Mouse (Mus musculus) midbrain, embryonic 11.5 days (tissue): ENCODE results near the gene Trub2. TPM values are rescaled to one million over a fixed set of nuclear protein-coding genes. Genes with fewer than 3 reads are reported as not detected.
A peak's percentile ranks its signal among the peaks of the same experiment; 100 is the strongest.

ENCODE experiments used
- ATAC-seq: fragments of 200-750 bp; cut with Nextera tagmentation; 2 replicates; pipeline ENCODE4 v1.8.0; 2017; ENCODE audit warnings: moderate TSS enrichment, moderate library complexity; ENCODE audit not compliant: low FRiP score
- DNase-seq: peaks from one replicate; pipeline ENCODE4 v3.0.0; 2015; ENCODE audit warnings: low spot score; ENCODE audit errors: missing footprints
- H3K27ac ChIP-seq: fragments of 300-500 bp; sonication (generic); 2 replicates; pipeline ENCODE4 v1.5.1; 2014; ENCODE audit warnings: low read depth, low read length
- H3K27me3 ChIP-seq: fragments of 300-500 bp; sonication (generic); 2 replicates; pipeline ENCODE4 v1.6.1; 2014; ENCODE audit warnings: mild to moderate bottlenecking, low read length, moderate library complexity, mixed read lengths; ENCODE audit not compliant: control insufficient read depth, insufficient read depth
- H3K36me3 ChIP-seq: fragments of 300-500 bp; sonication (generic); 2 replicates; pipeline ENCODE4 v1.6.1; 2014; ENCODE audit warnings: mild to moderate bottlenecking, low read length, moderate library complexity, mixed read lengths; ENCODE audit not compliant: control insufficient read depth, insufficient read depth
- H3K4me1 ChIP-seq: fragments of 300-500 bp; sonication (generic); 2 replicates; pipeline ENCODE4 v1.6.1; 2014; ENCODE audit warnings: low read length; ENCODE audit not compliant: control insufficient read depth, insufficient read depth
- H3K4me2 ChIP-seq: fragments of 300-500 bp; sonication (generic); 2 replicates; pipeline ENCODE4 v1.6.1; 2014; ENCODE audit warnings: mild to moderate bottlenecking, moderate library complexity
- H3K4me3 ChIP-seq: fragments of 300-500 bp; sonication (generic); 2 replicates; pipeline ENCODE4 v1.5.1; 2014; ENCODE audit warnings: low read depth, low read length
- H3K9ac ChIP-seq: fragments of 300-500 bp; sonication (generic); 2 replicates; pipeline ENCODE4 v1.6.1; 2014; ENCODE audit warnings: low read length
- H3K9me3 ChIP-seq: fragments of 300-500 bp; sonication (generic); 2 replicates; pipeline ENCODE4 v1.6.1; 2016; ENCODE audit warnings: low read length; ENCODE audit not compliant: control insufficient read depth
- WGBS: fragments of 180-500 bp; shearing (Covaris S2); extraction: QIAGEN DNeasy Blood & Tissue Kit; methylation state at CpG from one replicate; pipeline ENCODE4 v1.1.7; 2014; 5-methylcytosine and 5-hydroxymethylcytosine counted together
- polyA plus RNA-seq: library from polyadenylated mRNA; unstranded; fragments of >200 nt; fragmentation: Nextera tagmentation; extraction: Ambion mirVana; gene quantifications from 2 replicates; pipeline ENCODE4 v1.2.1, GENCODE M21; 2014

Trub2 gene
- polyA plus RNA-seq, result 25.9 and 29.1 TPM in 2 replicates

DNA sequence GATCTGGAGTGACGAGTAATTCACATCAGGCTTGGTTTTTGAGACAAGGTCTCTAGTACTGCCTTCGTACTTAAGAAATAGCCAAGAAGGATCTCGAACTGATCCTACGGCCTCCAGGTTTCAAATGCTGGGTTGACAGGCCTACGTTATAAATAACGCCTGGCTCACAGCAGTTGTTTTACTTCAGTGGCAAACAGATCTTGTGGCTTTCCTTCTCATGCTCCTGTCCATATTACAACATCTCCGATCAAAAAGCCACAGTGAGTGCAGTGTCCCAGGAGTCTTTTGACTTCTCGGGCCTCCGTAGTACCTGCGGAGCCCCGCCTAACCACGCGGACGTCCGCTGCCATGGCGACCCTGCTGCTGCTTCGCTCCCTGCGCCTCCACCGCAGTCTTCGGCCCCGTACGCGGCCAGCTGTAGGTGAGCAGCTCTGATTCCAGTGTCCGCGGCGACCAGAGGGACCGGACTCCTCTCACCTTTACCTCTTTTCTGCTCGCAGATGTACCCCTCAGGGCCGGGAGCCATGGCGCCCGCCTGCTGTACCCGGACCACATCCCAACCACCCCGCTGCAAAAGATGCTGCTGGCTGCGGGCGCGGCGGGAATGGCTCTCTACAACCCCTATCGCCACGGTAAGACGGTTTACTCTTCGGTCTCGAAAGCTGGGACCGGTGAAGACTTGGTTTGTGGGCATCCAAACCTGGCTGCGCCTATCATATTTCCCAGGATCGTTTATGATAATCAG is at the start of gene Trub2:
Trub2 (minus strand) TSS at position 566 of the 745 bp plus-strand sequence.
- Histone ChIP-seq H3K36me3 (peaks cover 12% of the 10 kb centered on the region; the same call in 1 of the 2 replicates), H3K4me1 (peaks cover 11% of the 10 kb centered on the region), H3K27ac (no peak within 1 kb of the TSS), H3K4me3 (peak within 1 kb of the TSS; percentile 53), H3K9me3 (no peaks in the 10 kb centered on the region), H3K4me2 (peak within 1 kb of the TSS; percentile 66), H3K27me3 (no peaks in the 10 kb centered on the region), H3K9ac (peak within 1 kb of the TSS; percentile 73)
- DNase-seq (peak; percentile 97), ATAC-seq (peak; percentile 82)
- WGBS, result under 1% methylated on average over 45 of the region's 45 CpGs

DNA sequence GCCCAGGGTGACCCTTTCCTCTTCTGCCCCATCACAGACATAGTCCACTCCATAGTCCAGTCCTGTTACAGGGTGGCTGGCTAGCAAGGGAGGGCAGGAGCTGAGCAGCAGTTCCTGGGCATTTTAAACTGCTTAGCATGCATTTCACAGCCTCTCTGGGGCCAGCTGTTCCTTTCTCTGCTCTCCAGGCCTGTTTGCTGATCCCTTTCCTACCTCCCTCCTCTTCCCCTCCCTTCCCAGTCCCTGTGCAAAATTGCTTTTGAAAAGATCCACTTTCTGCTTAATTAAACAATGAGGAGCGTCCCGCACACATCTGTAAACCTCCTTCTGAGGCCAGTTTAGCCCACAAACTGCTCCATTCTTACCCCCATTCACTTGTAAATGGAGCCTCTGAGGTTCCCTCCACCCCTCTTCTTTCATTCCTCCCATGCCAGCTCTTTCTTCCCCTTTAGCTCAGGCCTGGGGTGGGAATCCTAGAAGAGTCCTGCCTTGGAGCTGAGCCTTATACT is 47.1 kb upstream of the Trub2 start:
- WGBS, result 12% methylated on average over 2 of the region's 2 CpGs

DNA sequence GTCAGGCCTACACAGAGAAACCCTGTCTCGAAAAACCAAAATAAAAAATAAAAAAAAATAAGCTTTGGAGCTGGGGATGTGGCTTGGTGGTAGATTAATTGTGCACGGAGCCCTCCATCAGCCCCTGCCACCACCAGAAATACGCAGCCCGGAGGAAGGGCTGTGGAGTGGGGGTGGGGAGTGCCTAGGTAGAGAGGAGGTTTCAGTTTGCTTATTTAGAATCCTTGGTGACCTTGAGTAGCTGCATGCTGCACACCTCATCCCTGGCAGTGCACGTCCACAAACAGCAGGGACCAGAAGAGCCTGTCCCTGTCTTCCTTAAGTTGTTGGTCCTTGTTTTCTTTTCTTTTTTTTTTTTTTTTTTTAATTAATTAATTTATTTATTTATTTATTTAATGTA is 45.5 kb upstream of the Trub2 start:
- Histone ChIP-seq H3K27ac (no peak overlapping the region), H3K9ac (no peak overlapping the region), H3K4me3 (no peak overlapping the region), H3K4me2 (no peak overlapping the region), H3K36me3 (0 out of 2 replicates have a peak, but pooled peaks cover 3% of the 10 kb centered on the region), H3K9me3 (no peaks in the 10 kb centered on the region), H3K4me1 (peaks cover 35% of the 10 kb centered on the region), H3K27me3 (no peaks in the 10 kb centered on the region)
- 94% methylated on average over 5 of the region's 5 CpGs for WGBS
- no peak for DNase-seq
- no peak for ATAC-seq

More for the DNA sequence above, 47.1 kb upstream of the Trub2 start:
- H3K36me3 ChIP-seq, result 0 out of 2 replicates have a peak, but pooled peaks cover 3% of the 10 kb centered on the region
- peak overlapping the region; percentile 90 for H3K27ac ChIP-seq
- ATAC-seq (peak; percentile 72), DNase-seq (peak; percentile 91)
- H3K9ac ChIP-seq, result peak overlapping the region; percentile 41; the same call in 1 of the 2 replicates
- H3K4me1 ChIP-seq, result peaks cover 51% of the 10 kb centered on the region
- H3K9me3 ChIP-seq, result no peaks in the 10 kb centered on the region
- H3K4me2 ChIP-seq, result peak overlapping the region; percentile 16; the same call in 1 of the 2 replicates
- H3K27me3 ChIP-seq, result no peaks in the 10 kb centered on the region
- H3K4me3 ChIP-seq, result no peak overlapping the region

DNA sequence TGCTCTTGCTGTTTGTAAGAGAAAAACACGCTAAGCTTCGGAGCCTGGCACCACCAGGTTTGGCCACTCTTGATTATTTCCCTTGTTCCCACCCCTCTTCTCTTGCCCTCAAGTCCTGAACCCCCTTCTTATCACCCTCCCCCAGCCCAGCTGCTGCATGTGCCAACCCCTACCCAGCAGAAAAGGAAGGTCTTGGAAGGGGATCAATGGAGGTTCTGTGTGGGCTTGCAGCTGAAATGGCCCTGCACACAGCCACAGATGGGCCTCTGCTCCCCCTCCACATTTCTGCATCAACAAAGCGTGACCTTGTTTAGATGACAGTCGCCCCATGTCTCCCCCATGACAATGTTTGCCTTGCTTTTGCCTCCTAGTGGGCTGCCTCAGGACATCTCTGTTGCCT is 42.8 kb upstream of the Trub2 start:
- Histone ChIP-seq H3K36me3 (0 out of 2 replicates have a peak, but pooled peaks cover 3% of the 10 kb centered on the region), H3K9me3 (no peaks in the 10 kb centered on the region), H3K4me2 (no peak overlapping the region), H3K4me3 (no peak overlapping the region), H3K4me1 (peaks cover 26% of the 10 kb centered on the region), H3K27ac (no peak overlapping the region), H3K9ac (no peak overlapping the region), H3K27me3 (no peaks in the 10 kb centered on the region)
- 93% methylated on average over 4 of the region's 4 CpGs for whole genome bisulfite sequencing
- no peak for DNase-seq
- no peak for ATAC-seq

DNA sequence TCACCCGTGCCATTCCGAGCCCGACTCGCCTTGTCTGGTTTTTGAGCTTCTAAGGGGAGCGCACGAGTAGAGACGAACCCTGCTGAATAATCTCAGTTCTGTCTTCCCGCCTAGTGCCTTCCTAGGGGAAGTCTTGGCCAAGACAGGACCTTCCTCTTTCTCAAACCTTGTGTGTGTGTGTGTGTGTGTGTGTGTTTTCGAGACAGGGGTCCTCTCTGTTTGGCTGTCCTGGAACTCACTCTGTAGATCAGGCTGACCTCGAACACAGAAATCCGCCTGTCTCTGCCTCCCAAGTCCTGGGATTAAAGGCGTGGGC is 39.4 kb upstream of the Trub2 start:
- ATAC-seq (no peak), DNase-seq (peak; percentile 75)
- Histone ChIP-seq H3K4me1 (peaks cover 11% of the 10 kb centered on the region), H3K4me3 (peak overlapping the region; percentile 91), H3K27ac (no peak overlapping the region; the same call in 1 of the 2 replicates), H3K9ac (peak overlapping the region; percentile 78), H3K9me3 (no peaks in the 10 kb centered on the region), H3K36me3 (0 out of 2 replicates have a peak, but pooled peaks cover 1% of the 10 kb centered on the region), H3K4me2 (peak overlapping the region; percentile 78), H3K27me3 (no peaks in the 10 kb centered on the region)
- 6% methylated on average over 12 of the region's 12 CpGs for WGBS

DNA sequence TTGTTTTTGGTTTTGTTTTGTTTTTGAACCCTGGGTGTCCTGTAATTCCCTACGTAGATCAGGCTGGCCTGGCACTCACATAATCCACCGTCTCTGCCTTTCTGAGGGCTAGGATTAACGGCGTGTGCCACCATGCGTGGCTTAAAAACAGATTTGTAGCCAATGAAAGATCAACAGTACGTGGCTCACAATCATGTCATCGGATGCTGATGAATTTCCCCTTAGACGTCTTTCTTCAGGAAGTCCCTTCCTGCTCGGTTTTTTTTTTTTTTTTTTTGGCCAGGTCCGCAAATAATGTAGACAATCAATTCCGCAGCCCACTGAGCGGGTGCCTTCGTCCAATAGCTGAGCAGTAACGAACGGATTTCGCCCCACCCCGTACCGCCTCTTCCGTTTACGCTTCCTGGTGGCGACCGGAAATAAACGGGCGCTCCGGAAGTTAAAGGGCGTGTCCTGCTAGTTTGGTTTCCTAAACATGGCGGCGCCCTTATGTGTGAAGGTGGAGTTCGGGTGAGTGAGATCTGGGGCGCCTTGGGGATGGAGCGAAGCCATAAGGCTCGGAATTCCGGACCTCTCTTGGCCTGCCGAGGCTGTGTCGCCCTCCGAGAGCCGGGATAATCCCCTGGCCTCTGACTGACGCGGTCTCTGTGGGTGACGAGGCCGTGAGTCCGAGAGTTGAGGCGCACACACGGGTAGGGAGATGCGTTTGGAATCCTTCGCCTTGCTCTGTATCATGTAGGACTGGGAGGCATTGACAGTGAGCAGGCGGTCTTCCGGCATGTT is 38.8 kb upstream of the Trub2 start:
- DNase-seq (peak; percentile 99), ATAC-seq (peak; percentile 98)
- H3K27ac ChIP-seq, result peak overlapping the region; percentile 91
- no peaks in the 10 kb centered on the region for H3K36me3 ChIP-seq
- WGBS, result under 1% methylated on average over 48 of the region's 48 CpGs
- H3K4me2 ChIP-seq, result peak overlapping the region; percentile 78
- no peaks in the 10 kb centered on the region for H3K27me3 ChIP-seq
- peak overlapping the region; percentile 91 for H3K4me3 ChIP-seq
- H3K9ac ChIP-seq, result peak overlapping the region; percentile 80
- no peaks in the 10 kb centered on the region for H3K9me3 ChIP-seq
- peaks cover 11% of the 10 kb centered on the region for H3K4me1 ChIP-seq

DNA sequence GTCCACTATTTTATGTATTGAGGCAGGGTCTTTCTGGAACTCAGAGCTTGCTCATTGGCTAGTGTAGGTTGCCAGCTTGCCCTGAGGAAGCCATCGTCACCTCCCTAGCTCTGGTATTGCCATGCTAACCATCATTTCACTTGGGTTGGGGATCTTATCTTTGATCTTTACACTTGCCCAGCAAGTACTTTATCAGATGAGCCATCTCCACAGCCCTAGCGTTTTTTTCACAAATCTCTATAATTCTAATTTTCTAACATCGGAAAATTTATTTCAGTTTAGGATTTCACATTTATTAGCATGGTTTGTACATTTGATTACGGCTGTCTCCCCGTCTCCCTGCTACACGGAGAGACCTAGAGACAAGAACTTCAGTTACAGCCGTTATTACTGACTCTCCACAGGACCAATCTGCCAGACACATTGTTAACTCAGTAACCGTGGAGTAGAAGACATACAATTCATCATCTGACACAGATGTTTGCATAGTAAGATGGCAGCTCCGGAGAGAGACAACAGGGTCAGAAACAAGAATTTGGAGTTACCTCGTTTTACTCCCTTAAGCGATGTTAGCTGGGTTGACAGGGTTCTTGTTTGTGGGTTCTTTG is 38.1 kb upstream of the Trub2 start:
- Histone ChIP-seq H3K27ac (peak overlapping the region; percentile 91), H3K4me3 (peak overlapping the region; percentile 91), H3K4me1 (peaks cover 11% of the 10 kb centered on the region), H3K36me3 (no peaks in the 10 kb centered on the region), H3K9me3 (no peaks in the 10 kb centered on the region), H3K27me3 (no peaks in the 10 kb centered on the region), H3K9ac (peak overlapping the region; percentile 80), H3K4me2 (peak overlapping the region; percentile 68)
- peak; percentile 30; the same call in 1 of the 2 replicates for ATAC-seq
- 16% methylated on average over 11 of the region's 11 CpGs for WGBS
- no peak for DNase-seq

DNA sequence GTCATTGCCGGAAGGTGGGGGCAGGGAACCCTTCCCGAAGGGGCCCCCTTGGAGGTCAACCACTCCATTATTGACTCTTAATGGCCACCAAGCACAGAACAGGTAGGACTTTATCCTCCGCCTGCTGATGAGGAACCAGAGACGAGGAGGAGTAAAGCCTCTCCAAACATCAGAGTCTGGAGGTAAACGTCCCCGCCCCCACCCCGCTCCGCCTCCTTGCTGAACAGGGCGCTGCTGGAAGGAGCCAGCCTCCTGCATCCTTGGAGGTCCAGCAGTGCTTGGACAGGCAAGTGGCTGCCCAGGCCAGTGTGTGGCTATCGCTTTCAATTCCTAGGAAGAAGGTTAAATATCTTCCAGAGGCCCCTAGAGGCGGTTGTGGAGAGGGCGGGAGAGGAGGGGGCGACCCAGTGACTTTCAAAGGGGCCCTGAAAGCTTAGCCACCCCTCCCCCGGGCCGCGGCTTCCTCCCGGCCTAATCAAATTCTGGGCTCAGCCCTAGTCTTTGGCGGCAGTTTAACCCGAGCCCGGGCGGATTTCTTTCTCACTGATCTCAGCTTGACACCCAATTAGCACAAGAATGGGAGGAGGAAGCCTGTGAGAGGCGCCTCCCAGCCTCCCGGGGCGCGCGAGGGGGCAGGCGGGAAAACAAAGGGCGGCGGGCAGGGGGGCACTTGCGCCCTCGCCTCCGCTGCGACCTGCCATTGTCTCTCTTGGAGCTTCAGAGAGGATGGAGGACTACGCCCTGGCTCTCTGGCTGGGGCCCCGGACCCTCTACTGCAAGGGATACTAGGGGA is 31.9 kb upstream of the Trub2 start, which contains the start of gene Urm1:
Urm1 (plus strand) TSS at position 51 of the 793 bp plus-strand sequence.
- WGBS, result under 1% methylated on average over 35 of the region's 35 CpGs

More for the DNA sequence above, 31.9 kb upstream of the Trub2 start, which contains the start of gene Urm1:
- H3K27me3 ChIP-seq, result no peaks in the 10 kb centered on the region
- no peaks in the 10 kb centered on the region for H3K9me3 ChIP-seq
- 0 out of 2 replicates have a peak, but pooled peaks cover 2% of the 10 kb centered on the region for H3K36me3 ChIP-seq
- H3K4me3 ChIP-seq, result peak within 1 kb of the TSS; percentile 19
- H3K9ac ChIP-seq, result peak within 1 kb of the TSS; percentile 53
- H3K27ac ChIP-seq, result peak within 1 kb of the TSS; percentile 96
- peak; percentile 92 for ATAC-seq
- H3K4me2 ChIP-seq, result peak within 1 kb of the TSS; percentile 46
- peak; percentile 98 for DNase-seq
- H3K4me1 ChIP-seq, result peaks cover 19% of the 10 kb centered on the region
